Mouse (Mus musculus): Measurements from ENCODE around the gene Dpp8.
A peak's percentile ranks its signal among the peaks of the same experiment; 100 is the strongest.

Gene Dpp8

DNA sequence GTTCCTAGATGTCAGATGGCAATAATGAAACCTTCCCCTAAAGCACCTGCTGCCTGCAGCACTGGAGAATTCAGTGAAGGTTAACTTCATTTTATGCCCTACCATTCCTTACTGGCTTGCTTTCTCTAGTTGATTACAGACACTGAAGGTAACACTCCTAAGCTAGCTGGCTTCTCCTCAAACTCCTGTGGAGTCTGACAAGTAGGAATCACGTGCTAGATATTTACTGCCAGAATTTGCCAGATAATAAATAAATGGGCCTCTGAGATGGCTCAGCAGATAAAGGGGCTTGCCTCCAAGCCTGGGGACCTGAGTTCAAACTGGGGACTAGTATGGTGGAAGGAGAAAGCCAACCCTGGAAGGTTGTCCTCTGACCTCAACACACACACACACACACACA is 54.6 kb downstream of the Dpp8 start:
- no peak for DNase-seq (ENCODE audit: low read depth)

DNA sequence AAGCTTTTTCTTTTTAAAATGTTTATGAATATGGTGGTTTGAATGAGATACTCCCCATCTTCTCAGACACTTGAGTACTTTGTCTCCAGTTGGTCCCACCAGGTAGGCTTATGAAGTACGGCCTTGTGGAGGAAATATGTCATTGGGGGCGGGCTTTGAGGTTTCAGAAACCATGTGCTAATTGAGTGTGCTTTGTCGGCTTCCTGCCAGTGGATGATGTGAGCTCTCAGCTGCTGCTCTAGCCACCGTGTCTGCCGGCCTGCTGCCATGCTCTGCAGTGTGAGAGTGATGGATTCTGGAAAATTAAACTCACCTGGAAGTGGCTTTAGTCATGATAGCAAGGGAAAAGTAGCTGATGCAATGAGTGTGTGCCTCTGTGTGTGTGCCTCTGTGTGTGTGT is 55.3 kb downstream of the Dpp8 start:
- DNase-seq (ENCODE audit: low read depth): no peak

DNA sequence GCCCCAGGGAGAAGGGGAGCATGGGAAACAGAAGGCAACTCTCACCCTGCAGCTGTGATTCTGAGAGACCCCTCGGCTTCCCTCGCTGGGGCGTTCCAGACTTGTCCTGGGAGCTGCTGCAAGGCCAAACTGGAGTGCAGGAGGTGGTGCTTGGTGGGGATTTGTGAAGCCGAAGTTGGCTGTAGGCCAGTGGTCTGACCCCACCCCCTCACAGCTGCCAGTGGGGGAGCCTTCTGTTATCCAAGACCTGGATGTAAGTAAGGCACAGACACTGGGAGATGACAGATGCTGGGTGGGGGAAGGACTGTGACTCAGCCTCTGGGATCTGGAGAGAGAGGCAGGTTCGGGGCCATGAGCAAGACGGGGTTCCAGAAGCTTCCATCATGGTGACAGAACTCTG is 62.0 kb downstream of the Dpp8 start:
- no peak for DNase-seq (ENCODE audit: low read depth)

DNA sequence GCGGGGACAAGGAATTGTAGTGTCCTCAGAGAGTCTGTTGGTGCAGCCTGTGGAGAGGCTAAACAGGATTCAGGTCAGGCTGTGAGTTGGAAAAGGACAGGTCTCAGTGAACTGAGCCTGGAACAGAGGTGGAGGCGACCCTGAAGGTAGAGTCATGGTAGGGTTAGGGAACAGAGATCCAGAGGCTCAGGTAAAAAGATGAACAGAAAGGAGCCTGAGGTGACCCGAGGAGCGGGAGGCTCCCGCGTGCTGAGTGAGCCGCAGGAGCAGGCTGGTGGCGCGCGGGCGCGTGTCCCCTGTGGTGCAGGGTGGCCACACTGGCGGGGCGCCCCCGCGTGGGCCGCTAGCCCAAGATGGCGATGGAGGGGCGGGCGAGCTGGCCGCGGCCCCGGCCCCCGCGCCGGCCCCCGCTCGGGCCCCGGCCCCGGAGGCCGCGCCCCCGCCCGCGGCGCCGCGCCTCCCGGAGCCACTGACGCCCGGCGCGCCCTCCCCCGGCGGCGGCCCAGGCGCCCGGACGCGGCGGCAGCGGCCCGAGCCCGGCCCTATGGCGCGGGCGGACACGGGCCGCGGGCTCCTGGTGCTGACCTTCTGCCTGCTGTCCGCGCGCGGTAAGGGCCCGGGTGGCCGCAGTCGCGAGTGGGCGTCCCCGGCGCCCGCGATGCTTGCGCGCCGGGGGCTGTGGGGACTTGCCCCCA is 68.9 kb downstream of the Dpp8 start, which contains the start of gene Igdcc4:
Gene Igdcc4 (plus strand): TSS at position 496 of the 695 bp plus-strand sequence.
- no peak for DNase-seq (ENCODE audit: low read depth)

DNA sequence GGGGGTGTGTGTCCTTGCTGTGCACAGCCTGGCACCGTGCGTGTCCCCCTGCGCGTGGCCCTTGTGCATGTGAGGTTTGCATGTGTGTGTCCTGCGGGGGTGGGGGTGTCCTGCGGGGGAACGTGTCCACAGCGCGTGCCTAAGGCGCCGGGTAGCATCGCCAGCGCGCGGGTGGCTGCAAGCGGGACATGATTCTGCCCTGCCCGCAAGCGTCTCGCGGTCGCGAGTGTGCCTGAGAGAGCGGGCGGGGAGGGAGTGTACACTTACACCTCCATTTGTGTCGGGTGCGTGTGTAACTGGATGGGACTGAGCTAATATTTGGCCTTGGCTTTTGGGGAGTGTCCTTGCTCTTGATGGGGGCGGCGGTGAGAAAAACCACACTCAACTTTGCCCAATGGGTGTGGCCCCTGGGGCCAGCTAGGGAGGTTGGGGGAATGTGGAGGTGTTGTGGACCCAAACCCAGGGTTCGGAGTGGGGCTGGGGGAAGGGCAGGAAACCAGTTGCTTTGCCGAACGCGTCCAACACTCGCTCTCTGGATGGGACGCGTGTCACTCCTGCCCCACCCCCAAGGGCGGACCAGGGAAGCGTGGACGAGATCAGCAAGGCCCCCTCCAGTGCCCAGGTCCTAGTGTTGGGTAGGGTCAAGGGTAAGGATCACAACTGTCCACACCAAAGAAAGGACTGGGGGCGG is 69.6 kb downstream of the Dpp8 start:
- no peak for DNase-seq (ENCODE audit: low read depth)

DNA sequence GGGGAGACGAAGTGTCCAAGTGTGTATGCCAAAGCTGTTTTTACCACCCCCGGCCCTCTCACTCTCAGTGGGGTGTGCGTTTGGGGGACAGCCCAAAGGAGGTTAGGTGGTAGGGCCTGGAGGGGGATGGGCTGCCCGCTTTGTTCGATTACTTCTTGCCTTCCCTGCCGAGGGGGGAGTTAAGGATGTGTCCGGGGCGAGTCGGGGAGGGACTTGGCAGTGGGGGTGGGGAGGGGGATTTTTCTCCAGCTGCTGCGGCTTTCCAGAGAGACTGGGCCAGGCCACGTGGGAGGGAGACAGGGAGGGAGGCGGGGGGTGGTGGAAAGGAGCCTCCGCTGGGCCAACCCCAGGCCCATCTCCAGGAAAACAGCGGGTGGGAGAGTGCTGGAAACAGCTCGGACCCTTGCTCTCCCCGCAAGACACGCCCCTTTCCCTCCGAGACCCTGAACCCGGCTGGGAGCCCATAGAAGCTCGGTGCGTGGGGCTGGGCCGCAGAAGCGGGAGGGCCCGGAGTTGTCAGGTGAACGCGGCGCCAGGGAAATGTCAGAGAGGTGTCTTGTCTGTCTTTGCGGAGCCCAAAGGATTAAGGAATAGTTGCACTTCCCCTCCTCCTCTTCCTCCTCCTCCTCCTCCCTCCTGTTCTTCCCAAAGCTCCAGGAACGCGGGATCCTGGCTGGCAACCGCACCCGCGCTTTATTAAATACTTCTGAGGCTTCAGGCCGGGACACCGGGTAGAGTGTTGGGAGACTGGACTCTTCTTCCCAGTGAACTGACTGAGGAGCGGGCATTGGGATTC is 70.4 kb downstream of the Dpp8 start:
- no peak for DNase-seq (ENCODE audit: low read depth)

DNA sequence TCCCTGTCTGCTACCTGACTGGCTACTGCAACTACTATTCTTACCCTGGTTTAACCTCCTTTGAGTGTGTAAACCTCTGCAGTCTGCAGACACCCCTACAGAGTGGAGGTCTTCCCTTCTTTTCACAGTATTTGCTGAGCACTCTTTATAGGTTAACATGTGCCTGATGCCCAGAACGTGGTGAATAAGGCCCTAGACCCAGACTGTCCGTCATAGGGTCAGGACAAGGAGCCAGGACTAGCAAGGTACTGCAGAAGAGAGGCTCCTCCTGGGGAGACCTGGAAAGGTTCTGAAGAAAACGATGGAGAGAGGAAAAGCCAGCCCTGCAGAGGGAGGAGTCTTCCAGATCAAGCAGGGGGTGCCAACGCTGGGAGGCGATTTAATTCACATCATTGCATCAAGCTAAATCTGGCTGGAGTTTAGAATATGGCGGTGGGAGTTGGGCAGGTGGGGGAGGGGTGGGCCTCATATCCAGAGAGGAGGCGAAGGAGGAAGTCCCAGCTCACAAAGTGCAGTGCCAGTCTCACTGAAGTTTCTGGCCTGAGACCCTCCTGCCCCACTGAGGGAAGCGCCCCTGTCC is 71.0 kb downstream of the Dpp8 start:
- DNase-seq (ENCODE audit: low read depth): no peak

DNA sequence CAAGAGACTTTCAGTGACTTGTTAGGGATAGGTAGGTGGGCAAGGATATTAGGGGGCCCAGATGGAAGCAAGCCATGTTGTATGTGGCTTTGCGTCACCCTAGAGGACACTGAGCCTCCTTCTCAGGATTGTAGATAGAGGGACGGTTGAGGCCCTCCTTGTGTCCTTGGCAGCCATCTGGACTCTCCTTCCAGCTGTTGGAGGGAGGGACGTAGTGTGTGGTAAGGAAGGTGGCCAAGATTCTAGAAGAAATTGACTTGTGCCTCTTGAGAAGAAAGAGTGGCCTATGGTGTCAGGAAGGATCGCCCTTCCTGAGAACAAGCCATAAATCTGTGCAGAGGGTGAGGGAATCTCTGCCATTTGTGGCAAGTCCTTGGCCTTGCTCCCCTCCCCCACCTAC is 74.6 kb downstream of the Dpp8 start:
- no peak for DNase-seq (ENCODE audit: low read depth)

DNA sequence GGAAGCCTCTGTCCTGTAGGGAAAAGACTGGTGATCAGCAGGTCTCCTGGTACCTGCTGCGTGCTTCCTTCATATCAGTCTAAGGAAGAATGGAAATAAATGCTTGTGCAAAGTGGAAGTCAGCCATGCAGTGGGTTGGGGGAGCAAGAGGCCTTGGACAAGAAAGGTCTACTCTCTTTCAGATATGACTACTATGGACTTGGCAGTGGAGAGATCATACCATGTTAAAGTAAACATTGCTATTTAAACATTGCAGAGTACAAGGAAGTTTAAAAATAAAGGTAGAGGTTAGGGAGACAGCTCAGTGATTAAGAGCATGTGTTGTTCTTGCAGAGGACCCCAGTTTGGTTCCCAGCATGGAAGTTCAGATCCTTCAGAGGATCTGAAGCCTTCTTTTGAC is 75.7 kb downstream of the Dpp8 start:
- DNase-seq (ENCODE audit: low read depth): no peak

DNA sequence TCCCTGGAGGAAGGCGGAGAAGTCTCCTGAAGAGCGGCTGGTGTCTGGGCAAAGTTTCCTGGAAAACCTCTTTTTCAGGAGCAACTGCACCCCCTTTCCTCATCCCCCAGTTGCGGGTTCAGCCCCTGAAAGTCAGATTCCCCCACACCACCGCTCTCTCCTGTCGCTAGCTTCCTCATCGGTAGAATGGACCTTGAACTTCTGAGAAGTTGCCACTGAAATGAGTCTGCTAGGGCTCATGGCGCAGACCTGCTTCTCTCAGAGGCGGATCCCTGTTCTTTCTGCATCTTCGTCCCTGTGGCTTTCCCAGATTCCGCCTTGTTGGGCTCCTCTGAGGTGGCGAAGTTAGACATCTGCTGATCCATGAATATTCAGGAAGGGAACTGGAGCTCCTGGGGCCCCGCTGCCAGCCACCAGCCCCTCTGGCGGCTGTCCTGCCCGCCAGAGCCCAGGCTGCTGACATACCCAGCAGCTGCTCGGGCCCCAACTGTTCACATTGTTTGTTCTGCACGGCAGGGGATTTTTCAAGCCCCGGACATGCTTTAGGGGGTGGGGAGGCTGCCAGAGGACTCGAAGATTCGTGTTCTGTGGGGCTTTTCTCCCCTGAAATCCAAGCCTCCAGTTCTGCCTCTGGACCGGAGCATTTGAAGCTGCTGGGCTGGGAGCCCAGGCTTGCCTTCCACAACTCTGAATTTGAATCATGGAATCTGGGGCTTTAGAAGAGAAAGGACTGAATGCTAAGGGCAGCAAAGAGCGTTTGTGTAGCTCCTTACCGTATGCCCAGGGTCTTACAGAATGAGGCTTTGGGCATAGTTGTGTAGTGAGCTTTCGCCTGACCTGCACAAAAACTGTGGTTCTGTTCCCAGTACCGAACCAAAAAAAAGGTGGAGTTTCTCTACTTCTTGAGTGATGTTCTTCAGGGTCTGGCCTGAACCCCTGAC is 77.2 kb downstream of the Dpp8 start:
- peak; percentile 36 for DNase-seq (ENCODE audit: low read depth)

DNA sequence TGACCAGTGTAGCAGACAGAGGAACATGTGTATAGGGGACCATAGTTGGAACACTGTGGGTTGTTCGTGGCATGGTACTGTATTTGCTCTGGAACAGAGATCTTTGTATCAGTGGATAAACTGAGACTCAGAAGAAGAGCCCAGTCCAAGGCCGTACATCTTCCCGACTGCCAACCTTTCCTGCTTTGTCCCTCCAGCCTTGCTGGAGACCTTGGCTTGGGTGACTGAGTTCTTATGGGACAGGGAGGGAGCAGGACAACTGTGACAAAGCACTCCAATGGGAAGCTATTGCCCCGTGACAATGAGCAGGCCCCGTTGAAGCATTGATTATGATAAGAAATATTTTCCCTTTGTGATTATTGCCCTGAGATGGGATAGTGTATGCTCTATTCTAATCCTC is 79.5 kb downstream of the Dpp8 start:
- DNase-seq (ENCODE audit: low read depth): no peak

DNA sequence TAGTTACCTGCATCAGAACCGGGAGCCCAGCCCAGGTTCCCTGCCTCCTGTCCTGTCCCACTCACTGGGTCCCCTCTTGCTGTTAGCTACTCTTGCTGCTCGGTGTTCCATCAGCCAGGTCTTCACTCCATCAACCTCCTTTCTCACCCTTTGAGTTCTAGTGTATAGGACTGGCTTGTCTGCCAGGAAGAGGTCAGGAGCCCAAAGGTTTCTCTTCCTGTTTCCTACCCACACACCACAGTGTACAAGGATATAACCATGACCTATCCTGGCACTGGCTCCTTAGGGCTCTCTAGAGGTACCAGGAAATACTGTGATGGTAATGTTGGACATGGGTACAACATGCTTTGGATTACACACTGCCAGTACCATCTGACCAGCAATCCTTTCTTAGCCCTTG is 81.5 kb downstream of the Dpp8 start:
- DNase-seq (ENCODE audit: low read depth): no peak

DNA sequence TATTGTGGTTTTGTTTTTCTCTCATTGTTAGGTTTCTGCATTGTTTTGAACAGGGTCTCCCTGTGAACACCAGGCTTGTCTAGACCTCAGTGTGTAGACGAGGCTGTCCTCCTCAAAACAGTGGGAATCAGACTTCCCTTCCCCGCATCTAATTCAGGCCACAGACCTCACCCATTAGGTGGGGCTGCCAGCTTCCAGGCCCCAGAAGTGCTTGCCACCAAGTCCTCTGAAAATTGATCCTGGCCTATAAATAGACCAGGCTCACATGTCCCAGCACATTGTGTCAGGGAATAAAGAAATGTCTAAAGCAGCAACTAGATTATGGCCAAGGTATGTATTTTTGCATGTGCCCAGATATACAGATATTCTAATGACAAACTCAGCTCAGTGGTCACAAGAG is 83.7 kb downstream of the Dpp8 start:
- DNase-seq (ENCODE audit: low read depth): no peak

DNA sequence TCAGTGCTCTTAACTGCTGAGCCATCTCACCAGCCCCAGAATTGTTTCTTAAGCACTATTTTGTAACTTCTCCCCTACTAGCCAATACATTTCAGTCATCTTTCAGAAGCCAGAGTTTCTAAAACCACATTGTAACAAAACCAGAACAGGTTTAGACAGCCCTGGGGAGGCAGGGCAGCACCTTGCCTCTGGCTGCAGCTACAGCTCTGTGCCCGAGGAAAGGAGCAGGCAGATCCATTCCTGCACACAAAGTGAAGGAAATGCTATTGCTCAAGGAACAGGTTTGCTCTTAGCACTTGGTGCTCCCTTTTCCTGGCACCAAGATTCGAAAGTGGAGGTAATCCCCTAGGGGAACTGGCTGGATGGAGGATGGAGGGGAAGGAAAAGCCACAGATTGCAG is 85.3 kb downstream of the Dpp8 start:
- no peak for DNase-seq (ENCODE audit: low read depth)

DNA sequence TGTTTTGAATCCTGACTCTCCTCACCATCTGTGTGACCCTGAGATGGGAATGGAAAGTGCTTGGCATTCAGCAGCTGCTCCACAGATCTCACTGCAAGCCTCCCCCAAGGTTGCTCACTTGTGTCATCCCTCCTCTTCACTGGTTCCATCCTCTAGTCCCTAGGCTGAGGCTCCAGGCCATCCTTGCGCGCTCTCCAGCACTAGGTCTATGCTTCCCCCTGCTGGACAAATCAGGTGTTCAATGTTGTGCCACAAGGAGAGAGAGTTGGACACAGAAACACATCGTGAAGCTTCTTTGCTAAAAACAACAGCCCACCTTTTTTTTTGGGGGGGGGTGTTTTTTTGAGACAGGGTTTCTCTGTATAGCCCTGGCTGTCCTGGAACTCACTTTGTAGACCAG is 88.7 kb downstream of the Dpp8 start:
- peak; percentile 39 for DNase-seq (ENCODE audit: low read depth)

DNA sequence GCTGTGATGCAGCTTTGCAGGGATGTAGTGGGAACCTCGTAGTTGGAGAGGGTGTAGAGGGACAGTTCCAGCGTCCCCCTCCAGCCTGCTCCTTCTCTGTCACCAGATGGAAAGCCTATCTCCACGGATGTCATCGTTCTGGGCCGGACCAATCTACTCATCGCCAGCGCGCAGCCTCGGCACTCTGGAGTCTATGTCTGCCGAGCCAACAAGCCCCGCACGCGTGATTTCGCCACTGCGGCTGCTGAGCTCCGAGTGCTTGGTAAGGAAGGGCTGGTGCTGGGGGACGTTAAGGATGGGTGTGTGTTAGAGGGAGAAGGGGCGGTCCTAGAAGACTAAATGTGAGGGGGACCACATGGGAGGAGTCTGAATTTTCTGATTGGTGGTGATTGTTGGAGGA is 90.3 kb downstream of the Dpp8 start:
- DNase-seq (ENCODE audit: low read depth): no peak

DNA sequence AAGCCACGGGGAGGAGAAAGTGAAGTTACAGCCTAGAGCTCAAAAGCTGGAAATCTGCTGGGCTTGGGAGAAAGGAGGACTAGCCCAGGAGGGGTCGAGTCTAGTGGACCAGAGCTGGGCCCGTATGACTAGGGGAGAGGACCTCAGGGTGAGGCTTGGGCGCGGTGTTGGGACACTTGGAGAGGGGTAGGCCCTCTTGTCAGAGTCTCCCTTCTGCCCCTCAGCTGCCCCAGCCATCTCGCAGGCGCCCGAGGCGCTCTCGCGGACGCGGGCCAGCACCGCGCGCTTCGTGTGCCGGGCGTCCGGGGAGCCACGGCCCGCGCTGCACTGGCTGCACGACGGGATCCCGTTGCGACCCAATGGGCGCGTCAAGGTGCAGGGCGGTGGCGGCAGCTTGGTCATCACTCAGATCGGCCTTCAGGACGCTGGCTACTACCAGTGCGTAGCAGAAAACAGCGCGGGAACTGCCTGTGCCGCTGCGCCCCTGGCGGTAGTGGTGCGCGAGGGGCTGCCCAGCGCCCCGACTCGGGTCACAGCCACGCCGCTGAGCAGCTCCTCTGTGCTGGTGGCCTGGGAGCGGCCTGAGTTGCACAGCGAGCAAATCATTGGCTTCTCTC is 91.4 kb downstream of the Dpp8 start:
- DNase-seq (ENCODE audit: low read depth): no peak

DNA sequence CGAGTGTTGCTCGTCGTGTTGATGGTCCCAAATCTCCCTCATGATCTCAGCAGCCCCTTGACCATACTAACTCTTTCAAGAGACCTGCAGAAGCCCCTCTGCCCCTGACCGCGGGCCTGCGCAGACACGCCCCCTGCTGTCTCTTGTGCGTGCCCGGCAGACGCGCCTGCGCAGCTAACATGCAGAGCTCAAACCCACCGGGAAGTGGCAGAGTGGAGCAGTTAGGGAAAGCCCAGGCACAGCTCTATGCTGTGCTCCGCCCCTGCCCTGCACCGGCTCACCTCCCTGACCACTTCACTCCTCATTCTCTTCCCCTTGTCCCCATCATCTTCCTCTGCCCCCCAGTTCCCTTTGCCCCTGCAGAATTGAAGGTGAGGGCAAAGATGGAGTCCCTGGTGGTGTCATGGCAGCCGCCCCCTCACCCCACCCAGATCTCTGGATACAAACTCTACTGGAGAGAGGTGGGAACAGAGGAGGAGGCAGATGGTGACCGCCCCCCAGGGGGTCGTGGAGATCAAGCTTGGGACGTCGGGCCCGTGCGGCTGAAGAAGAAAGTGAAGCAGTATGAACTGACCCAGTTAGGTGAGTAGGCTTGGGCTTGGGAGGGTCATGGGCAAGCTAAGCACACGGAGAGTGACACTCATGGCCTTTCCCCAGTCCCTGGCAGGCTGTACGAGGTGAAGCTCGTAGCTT is 96.1 kb downstream of the Dpp8 start:
- no peak for DNase-seq (ENCODE audit: low read depth)

DNA sequence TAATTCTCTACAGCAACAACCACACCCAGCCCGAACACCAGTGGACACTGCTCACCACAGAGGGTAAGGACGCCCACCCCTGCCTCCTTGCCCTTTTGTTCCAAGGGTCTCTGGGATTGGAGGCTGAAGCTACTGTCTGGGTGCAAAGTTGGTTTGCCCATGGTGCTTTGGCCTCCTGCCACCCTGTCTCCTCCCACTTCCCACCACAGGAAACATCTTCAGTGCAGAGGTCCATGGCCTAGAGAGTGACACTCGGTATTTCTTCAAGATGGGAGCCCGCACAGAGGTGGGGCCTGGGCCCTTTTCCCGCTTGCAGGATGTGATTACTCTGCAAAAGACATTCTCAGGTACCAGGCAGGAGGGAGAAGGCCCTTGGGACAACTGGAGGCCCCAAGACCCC is 99.5 kb downstream of the Dpp8 start:
- DNase-seq (ENCODE audit: low read depth): no peak
